Mouse (Mus musculus): Measurements from ENCODE around the gene Itgb7. TPM values are rescaled to one million over a fixed set of nuclear protein-coding genes. Genes with fewer than 3 reads are reported as not detected.

The Itgb7 gene
- polyA plus RNA-seq, 1 experiment from 2014 or later, result 1.6 TPM

DNA sequence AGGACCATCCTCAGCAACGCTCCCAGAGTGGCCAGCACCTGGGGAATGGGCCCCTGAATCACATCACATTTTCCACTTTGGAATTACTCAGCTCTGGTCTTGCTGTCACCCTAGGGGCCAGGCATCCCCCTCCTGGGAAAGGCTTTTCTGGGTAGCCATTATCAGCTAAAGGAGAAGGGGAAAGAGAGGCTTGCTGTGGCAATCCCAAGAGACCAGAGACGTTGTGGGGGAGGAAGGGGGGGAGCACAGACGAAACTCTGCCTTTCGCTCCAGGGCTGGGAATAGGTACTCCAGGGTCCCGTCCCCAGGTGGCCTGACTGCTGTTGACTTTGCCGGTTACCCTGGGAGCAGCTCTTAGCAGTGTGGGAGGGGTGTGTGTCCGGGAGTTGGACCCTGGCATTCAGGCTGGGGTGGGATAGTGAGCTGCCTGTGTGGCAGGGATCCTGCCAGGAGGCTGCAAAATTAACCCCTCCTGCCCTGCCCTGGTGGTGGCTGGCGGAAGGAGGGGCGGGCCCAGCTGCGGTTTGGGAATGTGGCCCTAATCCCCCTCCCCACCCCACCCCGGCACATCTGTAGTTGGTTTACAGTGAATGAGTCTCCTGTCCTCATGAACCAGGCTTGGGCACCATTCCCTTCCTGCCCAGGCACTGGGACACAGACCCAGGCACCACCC lies 27.0 kb upstream of the Itgb7 start:
- Histone ChIP-seq H3K27me3 (peaks cover 82% of the 10 kb centered on the region), H3K4me3 (no peak overlapping the region), H3K4me2 (replicated peaks) (no peak overlapping the region), H3K9ac (replicated peaks) (no peak overlapping the region), H3K36me3 (no peaks in the 10 kb centered on the region), H3K4me1 (peaks cover 23% of the 10 kb centered on the region), H3K27ac (replicated peaks) (no peak overlapping the region), H3K9me3 (no peaks in the 10 kb centered on the region)
- whole genome bisulfite sequencing, result 5% methylated on average over 11 of the region's 11 CpGs
- ATAC-seq (ENCODE audit: low FRiP score, low read depth), result no peak

GRCm38 (mm10) chr15:102258076-102258470 lies 26.3 kb upstream of the Itgb7 start:
- Histone ChIP-seq H3K4me1 (peaks cover 23% of the 10 kb centered on the region), H3K4me3 (peak overlapping the region; percentile 54; the same call in 1 of the 2 replicates), H3K9me3 (no peaks in the 10 kb centered on the region), H3K4me2 (replicated peaks) (peak overlapping the region; percentile 86; the same call in 1 of the 2 replicates), H3K9ac (replicated peaks) (no peak overlapping the region), H3K27ac (replicated peaks) (no peak overlapping the region; the same call in 1 of the 2 replicates), H3K27me3 (peaks cover 83% of the 10 kb centered on the region), H3K36me3 (no peaks in the 10 kb centered on the region)
- no peak for ATAC-seq (ENCODE audit: low FRiP score, low read depth)
- 4% methylated on average over 12 of the region's 12 CpGs for WGBS

GRCm38 (mm10) chr15:102257202-102258075 lies 25.7 kb upstream of the Itgb7 start, which contains the start of gene Rarg:
Rarg (minus strand) TSS chr15:102257517.
- under 1% methylated on average over 40 of the region's 46 CpGs for WGBS
- Histone ChIP-seq H3K27ac (replicated peaks) (peak within 1 kb of the TSS; percentile 7; the same call in 1 of the 2 replicates), H3K9ac (replicated peaks) (peak within 1 kb of the TSS; percentile 52), H3K36me3 (no peaks in the 10 kb centered on the region), H3K4me2 (replicated peaks) (peak within 1 kb of the TSS; percentile 86), H3K9me3 (no peaks in the 10 kb centered on the region), H3K27me3 (peaks cover 85% of the 10 kb centered on the region), H3K4me1 (peaks cover 23% of the 10 kb centered on the region), H3K4me3 (peak within 1 kb of the TSS; percentile 54)
- ATAC-seq (ENCODE audit: low FRiP score, low read depth), result peak; percentile 23; the same call in 1 of the 2 replicates

- ATAC-seq (ENCODE audit: low FRiP score, low read depth), result peak; percentile 16; the same call in 1 of the 2 replicates
- no peak overlapping the region for H3K27ac ChIP-seq (replicated peaks)
Measured at GRCm38 (mm10) chr15:102256431-102257201, 24.9 kb upstream of the Itgb7 start.

DNA sequence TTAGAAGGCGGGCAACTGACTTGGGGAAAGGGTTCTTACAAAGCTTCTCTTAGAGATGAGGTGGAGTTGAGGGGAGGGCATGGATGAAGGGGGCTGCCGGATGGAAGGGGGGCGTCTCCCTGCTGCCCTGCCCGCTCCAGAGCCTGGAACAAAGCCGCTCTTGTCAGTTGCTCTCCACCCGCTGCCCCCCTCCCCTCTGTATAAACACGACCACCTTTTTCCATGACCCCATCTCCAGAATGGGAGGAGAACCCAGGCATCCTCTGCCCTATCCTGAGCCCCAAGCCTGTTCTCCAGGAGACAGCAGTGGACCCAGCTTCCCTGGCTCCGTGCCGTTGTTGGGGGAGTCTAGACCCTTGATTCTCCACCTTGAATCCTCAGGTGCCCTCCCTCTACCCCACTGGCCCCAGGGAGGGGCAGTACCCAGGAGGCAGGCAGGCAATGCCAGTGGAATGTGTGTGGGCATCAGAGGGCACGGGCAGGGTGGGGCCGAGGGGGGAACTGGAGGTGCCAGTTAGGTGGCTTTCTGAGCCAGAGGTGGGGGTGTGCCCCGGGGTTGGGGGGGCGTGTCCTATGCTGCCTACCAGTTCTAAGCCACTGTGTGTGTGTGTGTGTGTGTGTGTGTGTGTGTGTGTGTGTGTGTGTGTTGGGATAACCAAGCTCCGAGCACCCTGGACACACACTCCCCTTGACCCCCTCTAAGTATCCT lies 24.0 kb upstream of the Itgb7 start:
- no peak for ATAC-seq (ENCODE audit: low FRiP score, low read depth)
- Histone ChIP-seq H3K9me3 (no peaks in the 10 kb centered on the region), H3K27me3 (peaks cover 94% of the 10 kb centered on the region), H3K9ac (replicated peaks) (no peak overlapping the region), H3K27ac (replicated peaks) (no peak overlapping the region), H3K4me3 (0 out of 2 replicates have a peak overlapping the region, but pooled peaks have one; percentile 54), H3K36me3 (no peaks in the 10 kb centered on the region), H3K4me1 (peaks cover 23% of the 10 kb centered on the region), H3K4me2 (replicated peaks) (peak overlapping the region; percentile 21; the same call in 1 of the 2 replicates)
- 57% methylated on average over 13 of the region's 14 CpGs for WGBS

More at GRCm38 (mm10) chr15:102256431-102257201, 24.9 kb upstream of the Itgb7 start:
- H3K9me3 ChIP-seq, result no peaks in the 10 kb centered on the region
- peak overlapping the region; percentile 86 for H3K4me2 ChIP-seq (replicated peaks)
- peaks cover 87% of the 10 kb centered on the region for H3K27me3 ChIP-seq
- peak overlapping the region; percentile 52 for H3K9ac ChIP-seq (replicated peaks)
- peaks cover 23% of the 10 kb centered on the region for H3K4me1 ChIP-seq
- peak overlapping the region; percentile 54 for H3K4me3 ChIP-seq
- WGBS, result 8% methylated on average over 21 of the region's 22 CpGs
- no peaks in the 10 kb centered on the region for H3K36me3 ChIP-seq

DNA sequence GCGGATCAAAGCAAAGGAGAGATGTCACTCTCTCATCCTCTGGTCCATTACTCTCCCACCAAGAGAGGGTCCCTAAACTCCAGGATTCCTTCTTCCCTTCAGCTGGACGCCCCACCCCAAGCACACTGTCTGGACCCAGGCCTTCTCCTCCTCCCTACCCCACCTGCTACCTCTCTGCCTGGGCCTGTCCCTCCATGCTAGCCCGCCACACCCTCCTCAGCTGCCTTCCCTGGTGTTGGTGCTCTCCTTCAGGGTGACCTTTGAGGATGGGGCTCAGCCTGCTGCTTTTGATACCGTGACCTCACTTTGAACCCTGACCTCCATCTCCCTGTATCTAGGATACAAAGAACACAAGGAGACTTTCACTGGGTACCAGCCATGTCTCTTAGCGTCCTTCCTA lies 18.8 kb upstream of the Itgb7 start:
- ATAC-seq (ENCODE audit: low FRiP score, low read depth), result no peak
- WGBS, result 44% methylated on average over 5 of the region's 5 CpGs
- Histone ChIP-seq H3K9me3 (no peaks in the 10 kb centered on the region), H3K4me1 (peaks cover 37% of the 10 kb centered on the region), H3K27ac (replicated peaks) (no peak overlapping the region), H3K9ac (replicated peaks) (no peak overlapping the region), H3K36me3 (no peaks in the 10 kb centered on the region), H3K4me3 (no peak overlapping the region), H3K4me2 (replicated peaks) (no peak overlapping the region), H3K27me3 (peaks cover 96% of the 10 kb centered on the region)

GRCm38 (mm10) chr15:102249967-102250366 lies 18.2 kb upstream of the Itgb7 start:
- H3K4me3 ChIP-seq, result no peak overlapping the region
- H3K27me3 ChIP-seq, result peaks cover 96% of the 10 kb centered on the region
- no peak overlapping the region for H3K9ac ChIP-seq (replicated peaks)
- ATAC-seq (ENCODE audit: low FRiP score, low read depth), result no peak
- 55% methylated on average over 9 of the region's 9 CpGs for WGBS
- H3K27ac ChIP-seq (replicated peaks), result 0 out of 2 replicates have a peak overlapping the region, but pooled peaks have one; percentile 6
- H3K4me1 ChIP-seq, result peaks cover 43% of the 10 kb centered on the region
- H3K9me3 ChIP-seq, result no peaks in the 10 kb centered on the region
- peak overlapping the region; percentile 17; the same call in 1 of the 2 replicates for H3K4me2 ChIP-seq (replicated peaks)
- H3K36me3 ChIP-seq, result no peaks in the 10 kb centered on the region

GRCm38 (mm10) chr15:102249251-102249691 lies 17.5 kb upstream of the Itgb7 start:
- Histone ChIP-seq H3K27ac (replicated peaks) (0 out of 2 replicates have a peak overlapping the region, but pooled peaks have one; percentile 6), H3K4me3 (no peak overlapping the region)
- no peak for ATAC-seq (ENCODE audit: low FRiP score, low read depth)

GRCm38 (mm10) chr15:102248812-102249191 lies 17.1 kb upstream of the Itgb7 start:
- no peak overlapping the region for H3K4me3 ChIP-seq
- H3K9me3 ChIP-seq, result no peaks in the 10 kb centered on the region
- H3K4me1 ChIP-seq, result peaks cover 46% of the 10 kb centered on the region
- H3K9ac ChIP-seq (replicated peaks), result no peak overlapping the region
- H3K27me3 ChIP-seq, result peaks cover 96% of the 10 kb centered on the region
- H3K27ac ChIP-seq (replicated peaks), result no peak overlapping the region
- H3K36me3 ChIP-seq, result no peaks in the 10 kb centered on the region
- H3K4me2 ChIP-seq (replicated peaks), result no peak overlapping the region
- WGBS, result 0% methylated on average over 1 of the region's 3 CpGs
- no peak for ATAC-seq (ENCODE audit: low FRiP score, low read depth)

More at GRCm38 (mm10) chr15:102249251-102249691, 17.5 kb upstream of the Itgb7 start:
- Histone ChIP-seq H3K4me1 (peaks cover 46% of the 10 kb centered on the region), H3K4me2 (replicated peaks) (peak overlapping the region; percentile 17), H3K9ac (replicated peaks) (no peak overlapping the region), H3K9me3 (no peaks in the 10 kb centered on the region), H3K27me3 (peaks cover 96% of the 10 kb centered on the region), H3K36me3 (no peaks in the 10 kb centered on the region)
- WGBS, result 5% methylated on average over 12 of the region's 13 CpGs

DNA sequence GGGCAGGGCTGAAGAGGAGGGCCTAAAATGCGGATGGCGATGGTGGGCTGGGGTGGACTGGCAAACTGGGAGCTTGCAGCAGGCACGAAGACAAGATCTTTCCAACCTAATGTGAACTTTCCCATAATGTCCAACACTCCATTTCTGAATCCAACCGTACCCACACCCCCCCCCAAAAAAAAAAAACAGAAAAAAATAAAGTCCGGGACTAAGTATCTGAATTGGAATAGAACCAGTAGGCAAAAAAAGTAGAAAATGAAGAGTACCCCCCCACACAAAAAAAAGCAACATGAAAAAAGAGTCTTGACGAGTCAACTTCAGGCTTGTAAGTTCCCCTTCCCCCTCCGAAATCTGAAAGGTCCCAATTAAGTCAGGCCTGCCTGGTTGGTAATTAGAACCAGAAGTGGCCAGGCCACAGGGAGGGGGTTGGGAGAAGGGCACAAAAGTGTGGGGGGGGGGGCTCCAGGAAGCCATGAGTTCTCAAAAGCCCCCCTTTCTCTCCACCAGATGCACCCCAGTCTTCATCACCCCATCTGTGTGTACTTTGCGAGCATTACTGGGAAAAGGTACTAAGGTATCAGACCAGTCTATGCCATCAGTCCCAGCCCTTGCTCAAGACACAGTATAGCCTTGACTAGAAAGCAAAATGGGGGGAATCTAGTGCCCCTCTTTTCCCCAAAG lies 16.5 kb upstream of the Itgb7 start:
- Histone ChIP-seq H3K4me3 (peak overlapping the region; percentile 67), H3K27ac (replicated peaks) (peak overlapping the region; percentile 60; the same call in 1 of the 2 replicates), H3K9ac (replicated peaks) (peak overlapping the region; percentile 59; the same call in 1 of the 2 replicates), H3K36me3 (no peaks in the 10 kb centered on the region), H3K4me2 (replicated peaks) (peak overlapping the region; percentile 99), H3K4me1 (peaks cover 51% of the 10 kb centered on the region), H3K9me3 (no peaks in the 10 kb centered on the region), H3K27me3 (peaks cover 96% of the 10 kb centered on the region)
- no peak for ATAC-seq (ENCODE audit: low FRiP score, low read depth)
- WGBS, result 6% methylated on average over 8 of the region's 8 CpGs
